Mouse (Mus musculus): Measurements from ENCODE around the gene 1600015I10Rik.
"Not testable (repeated sequence)": the region's sequence is repeated elsewhere in the genome, so short reads cannot be mapped to it uniquely, and the experiment has no call there.

1600015I10Rik gene

GRCm38 (mm10) chr6:48929595-48929994, at the start of gene 1600015I10Rik:
TSS of gene 1600015I10Rik (plus strand) at chr6:48929895.
- no peak for DNase-seq (ENCODE audit: low spot score in 2 of 2)

GRCm38 (mm10) chr6:48894203-48894602, 35.5 kb upstream of the 1600015I10Rik start:
- no peak for DNase-seq (ENCODE audit: low spot score in 2 of 2)

GRCm38 (mm10) chr6:48894938-48895818, 34.5 kb upstream of the 1600015I10Rik start:
- no peak for DNase-seq (ENCODE audit: low spot score in 2 of 2)

GRCm38 (mm10) chr6:48895941-48896340, 33.8 kb upstream of the 1600015I10Rik start:
- no peak for DNase-seq (ENCODE audit: low spot score in 2 of 2)

- DNase-seq (ENCODE audit: low spot score in 2 of 2) = no peak
Observed at GRCm38 (mm10) chr6:48896956-48897355, 32.7 kb upstream of the 1600015I10Rik start.

GRCm38 (mm10) chr6:48901316-48901715, 28.4 kb upstream of the 1600015I10Rik start:
- DNase-seq (ENCODE audit: low spot score in 2 of 2) = not testable (repeated sequence)

GRCm38 (mm10) chr6:48902511-48903406, 26.9 kb upstream of the 1600015I10Rik start:
- DNase-seq (ENCODE audit: low spot score in 2 of 2) = no peak

- no peak for DNase-seq (ENCODE audit: low spot score in 2 of 2)
Observed at GRCm38 (mm10) chr6:48903437-48903836, 26.3 kb upstream of the 1600015I10Rik start.

GRCm38 (mm10) chr6:48905606-48906005, 24.1 kb upstream of the 1600015I10Rik start:
- no peak for DNase-seq (ENCODE audit: low spot score in 2 of 2)

- no peak for DNase-seq (ENCODE audit: low spot score in 2 of 2)
Observed at GRCm38 (mm10) chr6:48906371-48906770, 23.3 kb upstream of the 1600015I10Rik start.

- no peak for DNase-seq (ENCODE audit: low spot score in 2 of 2)
Observed at GRCm38 (mm10) chr6:48909229-48909628, 20.5 kb upstream of the 1600015I10Rik start.

- no peak for DNase-seq (ENCODE audit: low spot score in 2 of 2)
Observed at GRCm38 (mm10) chr6:48912033-48912432, 17.7 kb upstream of the 1600015I10Rik start.

- DNase-seq (ENCODE audit: low spot score in 2 of 2) = no peak
Observed at GRCm38 (mm10) chr6:48913587-48913986, 16.1 kb upstream of the 1600015I10Rik start.

GRCm38 (mm10) chr6:48949596-48949995, 19.9 kb downstream of the 1600015I10Rik start:
- no peak for DNase-seq (ENCODE audit: low spot score in 2 of 2)

GRCm38 (mm10) chr6:48950676-48951075, 21.0 kb downstream of the 1600015I10Rik start:
- DNase-seq (ENCODE audit: low spot score in 2 of 2) = no peak

GRCm38 (mm10) chr6:48951630-48952029, 21.9 kb downstream of the 1600015I10Rik start:
- no peak for DNase-seq (ENCODE audit: low spot score in 2 of 2)

- no peak for DNase-seq (ENCODE audit: low spot score in 2 of 2)
Observed at GRCm38 (mm10) chr6:48953220-48953619, 23.5 kb downstream of the 1600015I10Rik start.

GRCm38 (mm10) chr6:48954211-48954610, 24.5 kb downstream of the 1600015I10Rik start:
- DNase-seq (ENCODE audit: low spot score in 2 of 2) = no peak

- DNase-seq (ENCODE audit: low spot score in 2 of 2) = peak in 1 of 2 experiments; percentile 35
Observed at GRCm38 (mm10) chr6:48954946-48955345, 25.3 kb downstream of the 1600015I10Rik start.

GRCm38 (mm10) chr6:48956785-48957184, 27.1 kb downstream of the 1600015I10Rik start:
- no peak for DNase-seq (ENCODE audit: low spot score in 2 of 2)

GRCm38 (mm10) chr6:48958053-48958452, 28.4 kb downstream of the 1600015I10Rik start:
- peak in 1 of 2 experiments; percentile 13 for DNase-seq (ENCODE audit: low spot score in 2 of 2)

- not testable (repeated sequence) for DNase-seq (ENCODE audit: low spot score in 2 of 2)
Observed at GRCm38 (mm10) chr6:48959151-48959550, 29.5 kb downstream of the 1600015I10Rik start.

Measured in frontal cortex, postnatal 10 days (tissue).